Mouse (Mus musculus): ENCODE measurements around the gene Zc3h12a. TPM values are rescaled to one million over a fixed set of nuclear protein-coding genes. Genes with fewer than 3 reads are reported as not detected.

The Zc3h12a gene
- total RNA-seq, 2 experiments from 2014 or later = 0.56 to 1.1 TPM

DNA sequence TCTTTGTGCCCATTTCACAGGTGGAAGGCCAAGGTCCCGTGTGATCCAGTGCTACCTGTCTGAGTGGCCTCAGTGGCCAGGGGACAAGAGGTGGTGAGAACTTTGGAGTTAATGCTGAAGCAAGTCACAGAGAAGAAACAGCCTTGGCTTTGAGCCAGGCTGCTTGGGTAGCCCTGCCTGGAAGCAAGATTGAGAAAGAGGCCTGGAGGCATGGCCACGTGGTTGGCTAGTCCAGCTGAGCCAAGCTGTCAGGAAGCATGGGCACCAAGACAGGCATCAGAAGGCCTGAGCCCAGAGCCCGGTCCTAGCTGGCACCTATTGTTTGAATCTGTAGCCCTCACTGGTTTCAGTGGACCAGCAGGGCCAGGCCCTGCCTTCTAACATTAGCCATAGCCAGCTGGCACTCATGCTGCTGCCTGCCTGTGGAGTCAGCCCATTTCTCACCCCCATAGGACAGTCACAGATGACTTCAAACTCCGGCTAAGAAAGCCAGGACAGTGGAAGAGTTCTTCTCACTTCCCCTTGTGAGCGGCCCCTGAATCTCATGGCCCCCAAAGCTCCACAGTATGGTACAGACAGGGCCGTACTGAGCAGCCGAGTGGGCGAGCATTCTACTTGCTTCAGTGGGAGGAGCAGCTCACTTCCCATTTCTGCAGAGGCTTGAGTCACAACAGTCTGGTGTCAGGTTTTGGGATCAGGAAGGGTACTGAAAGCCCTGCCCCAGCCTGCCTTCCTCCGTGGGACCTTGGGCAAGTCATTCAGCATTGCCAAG is 11.4 kb downstream of the Zc3h12a start:
- DNase-seq (ENCODE audit: low spot score in 2 of 2) = peak; percentile 42 to 57

DNA sequence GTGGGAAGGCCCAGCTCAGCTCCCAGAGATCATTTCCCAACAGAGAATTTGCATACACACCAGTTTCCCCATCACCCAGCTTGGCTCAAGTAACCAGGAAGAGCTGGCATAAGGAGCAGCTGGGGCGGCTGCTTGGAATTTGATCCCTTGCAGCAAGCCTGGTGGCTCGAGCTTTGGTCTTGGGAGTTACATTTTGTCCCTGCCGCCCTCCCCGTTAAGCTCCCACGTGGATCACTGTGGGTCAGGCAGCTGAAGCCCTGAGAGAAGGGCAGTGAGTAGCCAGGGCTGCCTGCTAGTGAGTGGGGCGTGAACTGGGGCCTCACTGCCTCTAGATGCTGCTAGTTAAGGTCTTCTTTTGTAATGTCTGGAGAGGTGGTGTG is 11.9 kb downstream of the Zc3h12a start:
- DNase-seq (ENCODE audit: low spot score in 2 of 2) = peak in 1 of 2 experiments; percentile 49

DNA sequence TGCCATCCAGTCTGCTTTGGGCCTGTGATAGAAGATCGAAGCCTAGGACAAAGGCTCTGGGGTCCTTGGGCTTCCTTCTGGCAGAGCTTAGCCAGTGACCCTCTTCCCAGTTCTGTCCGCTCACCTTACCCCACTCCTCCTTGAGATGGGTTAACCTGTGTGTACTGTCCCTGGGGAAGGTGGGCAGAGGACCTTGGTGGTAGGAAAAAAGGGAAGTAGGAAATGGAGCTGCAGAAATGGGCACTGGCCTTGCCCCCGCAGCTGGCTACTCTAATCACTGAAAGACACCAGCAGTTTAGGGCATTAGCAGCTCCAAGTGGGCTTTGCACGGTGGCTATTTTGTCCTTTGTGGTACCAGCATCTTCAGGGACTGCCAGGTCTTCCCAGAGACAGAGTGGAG is 12.6 kb downstream of the Zc3h12a start:
- no peak for DNase-seq (ENCODE audit: low spot score in 2 of 2)

DNA sequence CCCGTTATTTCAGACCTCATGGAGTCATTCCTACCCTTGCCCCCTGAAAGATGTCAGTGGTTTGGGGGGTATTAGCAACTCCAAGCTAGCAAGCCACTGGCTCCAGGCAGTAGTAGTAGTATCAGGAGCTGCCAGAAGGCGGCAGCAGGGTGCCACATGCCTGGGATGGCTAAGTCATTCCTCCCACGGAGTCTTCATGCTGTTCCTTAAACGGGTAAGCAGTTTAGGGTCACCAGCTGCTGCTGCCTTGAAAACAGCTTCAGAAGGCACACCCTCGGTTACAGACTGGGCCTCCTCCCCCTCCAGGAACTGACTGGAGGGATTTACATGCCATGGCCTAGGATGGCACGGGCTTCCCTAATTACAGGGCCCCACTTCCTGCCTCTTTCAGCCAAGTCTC is 13.0 kb downstream of the Zc3h12a start:
- DNase-seq (ENCODE audit: low spot score in 2 of 2) = peak; percentile 91 to 93

DNA sequence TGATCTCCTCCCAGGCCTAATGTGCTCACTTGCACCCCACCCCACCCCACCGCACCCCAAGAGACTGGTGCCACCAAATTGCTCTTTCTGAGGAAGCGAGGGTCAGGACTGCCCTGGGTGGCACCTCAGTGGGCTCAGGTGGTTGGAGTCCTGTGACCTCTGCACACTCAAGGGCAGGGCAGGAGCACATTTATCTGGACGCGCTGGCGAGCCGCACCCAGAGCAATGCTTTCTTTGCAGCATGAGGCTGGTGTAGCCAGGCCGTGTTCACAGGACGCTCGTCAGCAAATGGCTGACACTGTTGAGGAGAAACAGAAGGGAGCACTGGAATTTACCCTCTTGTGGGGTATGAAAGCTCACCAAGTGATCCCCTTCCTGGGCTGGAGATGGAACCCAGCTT is 22.3 kb downstream of the Zc3h12a start:
- no peak for DNase-seq (ENCODE audit: low spot score in 2 of 2)

DNA sequence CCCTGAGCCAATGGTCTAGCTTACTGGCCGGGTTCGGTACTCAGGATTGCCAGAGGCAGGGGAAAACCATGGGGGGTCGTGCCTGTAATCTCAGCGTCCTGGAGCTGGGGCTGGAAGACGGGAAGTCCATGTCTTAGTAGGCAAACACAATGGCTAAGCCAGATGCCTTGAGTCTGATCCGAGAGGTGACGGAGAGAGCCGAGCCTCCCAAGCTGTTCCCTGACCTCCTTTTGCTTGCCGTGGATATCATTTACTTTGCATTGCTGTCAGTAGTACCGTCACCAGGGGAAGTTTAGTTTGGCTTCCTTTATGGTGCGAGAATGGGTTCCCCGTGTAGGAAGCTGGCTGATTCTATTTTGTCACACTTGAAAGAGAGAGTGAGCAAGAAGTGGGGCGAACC is 26.3 kb downstream of the Zc3h12a start:
- no peak for DNase-seq (ENCODE audit: low spot score in 2 of 2)

DNA sequence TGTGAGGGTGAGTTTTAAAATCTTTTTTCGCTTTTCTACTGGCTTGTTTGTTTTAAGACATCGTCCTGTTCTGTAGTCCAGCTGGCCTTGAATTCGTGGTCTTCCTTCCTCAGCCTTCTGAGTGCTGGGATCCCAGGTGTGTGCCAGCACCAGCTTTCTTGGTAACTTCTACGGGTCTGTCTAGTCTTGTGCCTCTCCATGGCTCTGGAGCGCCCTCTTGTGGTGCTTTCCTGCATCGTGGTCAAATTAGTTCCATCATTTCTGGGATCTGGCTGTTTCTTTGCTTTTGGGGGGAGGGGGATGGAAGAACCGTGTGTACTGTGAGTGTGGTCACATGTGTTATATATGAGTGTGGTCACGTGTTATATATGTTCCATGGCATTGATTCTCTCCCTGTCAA is 28.2 kb downstream of the Zc3h12a start:
- peak; percentile 84 to 90 for DNase-seq (ENCODE audit: low spot score in 2 of 2)

DNA sequence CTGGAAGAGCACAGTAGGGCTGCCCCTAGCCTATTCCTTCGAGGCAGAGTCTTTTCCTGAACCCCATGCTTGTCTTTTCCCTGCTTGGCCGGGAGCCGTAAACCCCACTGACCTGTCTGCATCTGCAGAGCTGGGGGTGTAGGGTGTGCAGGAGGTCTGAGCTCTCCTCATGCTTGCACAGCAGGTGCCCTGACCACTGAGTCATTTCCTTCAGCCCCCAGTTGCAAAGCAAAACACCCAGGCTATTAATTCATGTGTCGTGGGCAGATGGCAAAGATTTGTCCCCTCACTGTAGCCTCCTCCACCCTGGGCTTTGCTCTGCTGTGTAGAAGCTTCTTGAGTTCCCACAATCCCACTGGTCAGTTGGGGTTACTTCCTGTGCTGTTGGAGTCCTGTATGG is 30.2 kb downstream of the Zc3h12a start:
- DNase-seq (ENCODE audit: low spot score in 2 of 2) = no peak

DNA sequence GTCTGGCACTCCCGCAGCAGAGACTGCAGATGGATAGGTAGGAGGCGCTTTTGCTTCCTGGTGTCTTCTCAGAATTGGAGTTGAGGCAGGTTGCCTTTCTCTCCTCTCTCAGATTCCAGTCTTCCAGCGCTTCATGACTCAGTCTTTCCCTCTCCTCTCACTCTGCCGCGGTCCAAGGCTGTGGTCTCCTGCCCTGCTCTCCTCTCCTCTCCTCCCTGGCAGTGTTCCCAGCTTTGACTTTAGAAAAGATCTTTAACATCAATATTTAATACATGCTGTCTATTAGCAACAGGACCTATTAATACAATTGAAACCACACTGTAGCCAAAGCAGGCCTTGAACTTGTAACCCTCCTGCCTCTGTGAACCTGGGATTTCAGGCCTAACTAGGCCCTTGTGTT is 31.6 kb downstream of the Zc3h12a start:
- DNase-seq (ENCODE audit: low spot score in 2 of 2) = no peak

DNA sequence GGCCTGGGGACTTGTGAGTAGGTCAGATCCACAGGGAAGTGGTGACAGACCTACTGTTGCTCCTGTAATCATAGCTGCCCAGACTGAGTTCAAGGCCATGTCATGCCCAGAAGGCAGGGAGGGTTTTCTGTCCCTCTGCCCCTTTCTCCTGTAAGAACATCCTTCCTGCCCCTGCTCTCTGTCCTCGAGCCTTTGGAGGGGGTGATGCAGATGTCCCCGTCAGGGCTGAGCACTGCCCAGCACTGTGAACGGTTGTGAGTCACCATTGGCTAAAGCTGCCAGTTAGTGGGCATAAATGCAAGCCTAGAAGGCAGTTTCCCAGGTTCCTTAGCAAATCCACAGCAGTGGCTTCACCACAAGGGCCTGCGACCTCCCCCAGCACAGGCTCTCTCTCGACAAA is 34.6 kb downstream of the Zc3h12a start:
- no peak for DNase-seq (ENCODE audit: low spot score in 2 of 2)

DNA sequence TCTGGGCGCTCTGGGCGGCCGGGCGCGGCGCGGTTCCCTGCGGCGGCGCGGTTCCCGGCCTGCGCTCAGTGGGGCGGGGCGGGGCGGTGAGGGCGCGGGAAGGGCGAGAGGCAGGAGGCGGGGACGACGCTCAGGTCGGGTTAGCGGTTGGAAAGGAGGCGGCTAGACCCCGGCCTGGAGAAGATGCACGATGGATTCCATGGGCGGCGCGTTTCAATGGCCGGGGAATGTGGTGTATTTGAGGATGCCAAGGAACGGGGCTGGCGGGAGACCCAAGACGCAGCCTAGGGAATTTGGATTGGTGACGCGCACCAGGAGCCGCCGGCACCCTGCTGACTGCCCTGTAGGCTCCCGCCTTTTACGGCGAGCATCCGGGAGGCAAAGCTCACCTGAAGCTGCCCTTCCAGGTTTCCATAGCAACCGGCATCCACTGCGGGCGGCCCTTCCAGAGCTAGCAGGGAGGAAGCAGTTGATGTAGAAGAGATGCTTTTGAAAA is 42.2 kb downstream of the Zc3h12a start:
- DNase-seq (ENCODE audit: low spot score in 2 of 2) = peak; percentile 61 to 70

DNA sequence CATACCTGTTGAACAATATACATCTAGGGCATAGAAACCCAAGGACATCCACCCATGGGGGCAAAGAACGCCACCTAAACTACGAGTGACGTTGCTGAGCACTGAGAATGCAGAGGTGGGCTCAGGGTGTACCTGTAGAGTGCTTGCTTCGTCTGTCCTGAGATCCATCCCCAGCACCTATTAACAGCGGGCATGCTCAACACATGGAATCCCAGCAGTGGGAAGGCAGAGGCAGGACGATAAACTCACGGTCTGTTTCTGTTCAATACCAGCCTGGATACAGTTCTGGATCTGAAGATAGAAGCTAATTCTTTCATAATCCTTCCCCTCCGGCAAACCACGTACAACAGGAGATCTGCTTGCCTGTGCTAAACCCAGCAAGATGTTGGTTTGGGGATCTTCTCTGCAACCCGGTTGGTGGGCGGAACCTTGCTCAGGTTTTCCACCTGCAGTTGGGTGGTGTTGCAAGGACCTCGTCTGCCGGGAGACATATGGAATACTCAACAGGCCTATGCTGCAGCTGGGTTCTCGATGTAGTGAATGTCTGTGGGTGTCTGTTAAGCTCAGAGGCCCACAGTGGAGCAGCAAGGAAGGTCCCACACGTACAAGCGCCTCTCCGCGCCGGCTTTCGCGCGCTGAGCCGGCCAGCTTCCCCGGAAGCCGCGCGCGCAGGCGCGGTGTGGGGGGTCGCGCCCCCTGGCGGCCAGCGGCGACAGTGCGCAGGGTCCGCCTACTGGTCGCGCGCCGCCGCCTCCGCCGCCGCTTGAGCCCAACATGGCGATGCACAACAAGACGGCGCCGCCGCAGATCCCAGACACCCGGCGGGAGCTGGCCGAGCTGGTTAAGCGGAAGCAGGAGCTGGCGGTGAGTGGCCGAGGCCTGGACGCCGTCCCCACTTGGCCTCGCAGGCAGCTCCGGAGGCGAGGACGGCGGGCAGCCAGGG is 43.0 kb downstream of the Zc3h12a start, which contains the start of gene Meaf6:
Gene Meaf6, plus strand, starts transcription at position 732 of the 943 bp plus-strand sequence.
- peak; percentile 91 to 94 for DNase-seq (ENCODE audit: low spot score in 2 of 2)

DNA sequence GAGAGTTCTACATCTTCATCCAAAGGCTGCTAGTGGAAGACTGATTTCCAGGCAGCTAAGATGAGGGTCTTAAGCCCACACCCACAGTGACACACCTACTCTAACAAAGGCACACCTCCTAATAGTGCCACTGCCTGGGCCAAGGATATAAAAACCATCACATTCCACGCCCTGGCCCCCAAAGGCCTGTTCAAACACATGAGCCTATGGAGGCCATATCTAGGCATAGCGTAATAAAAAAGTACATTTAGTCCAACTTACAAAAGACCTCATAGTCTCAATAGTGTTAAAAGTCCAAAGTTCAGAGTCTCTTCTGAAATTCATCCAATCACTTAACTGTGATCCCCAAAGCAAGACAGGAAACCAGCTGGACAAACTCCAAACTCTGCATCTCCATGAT is 48.9 kb downstream of the Zc3h12a start:
- no peak for DNase-seq (ENCODE audit: low spot score in 2 of 2)

DNA sequence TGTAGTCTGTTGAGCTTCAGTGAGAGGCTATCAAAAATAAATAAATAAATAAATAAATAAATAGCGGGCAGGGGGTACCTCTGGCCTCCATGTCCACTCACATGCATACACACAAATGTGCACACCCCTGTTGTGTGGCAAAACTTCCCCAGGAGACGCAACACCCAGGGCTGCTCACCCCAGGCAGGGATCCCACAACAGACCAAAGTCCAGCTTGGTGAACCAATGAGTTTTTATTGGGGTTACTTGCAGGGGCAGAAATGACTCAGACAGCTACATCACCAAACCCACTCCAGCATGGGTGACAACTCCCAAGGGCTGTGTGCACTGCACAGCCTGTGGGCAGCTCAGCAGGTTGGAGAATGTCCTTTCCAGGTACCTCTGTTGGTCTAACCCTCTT is 49.9 kb downstream of the Zc3h12a start:
- no peak for DNase-seq (ENCODE audit: low spot score in 2 of 2)

Other genes starting within 250 kb of the Zc3h12a start
- gene Epha10, start 246.9 kb downstream of the Zc3h12a start, total RNA-seq (2021) = 10 to 100 TPM; 44.4 to 46.0 TPM
- 10 to 100 TPM; 17.5 to 19.3 TPM for gene 9930104L06Rik, start 190.8 kb downstream of the Zc3h12a start, total RNA-seq (2021)
- 1 to 10 TPM in 1 of 2 experiments, under 1 TPM in 1; 0.96 to 1.8 TPM for gene Cdca8, start 188.5 kb downstream of the Zc3h12a start, total RNA-seq (2021)
- gene Rspo1, start 141.4 kb downstream of the Zc3h12a start, total RNA-seq (2021) = 10 to 100 TPM; 18.9 to 24.4 TPM
- 10 to 100 TPM; 54.9 to 60.0 TPM for gene Gnl2, start 111.3 kb downstream of the Zc3h12a start, total RNA-seq (2021)
- under 1 TPM; 0.16 to 0.77 TPM for gene Dnali1, start 62.1 kb downstream of the Zc3h12a start, total RNA-seq (2021)
- 10 to 100 TPM; 15.1 to 16.0 TPM for gene Snip1, start 61.2 kb downstream of the Zc3h12a start, total RNA-seq (2021)
- gene Meaf6, start 42.7 kb downstream of the Zc3h12a start, total RNA-seq (2021) = 100 to 1,000 TPM; 129 to 139 TPM

All from left cerebral cortex, adult 18-20 months (tissue).